Mouse (Mus musculus): ENCODE results near the gene Gm45021.
"Not testable (repeated sequence)": the region's sequence is repeated elsewhere in the genome, so short reads cannot be mapped to it uniquely, and the experiment has no call there.

Gm45021 gene

GRCm38 (mm10) chr6:48620031-48620430, 30.6 kb downstream of the Gm45021 start:
- DNase-seq, result no peak

GRCm38 (mm10) chr6:48622186-48622843, 32.9 kb downstream of the Gm45021 start:
- not testable (repeated sequence) for DNase-seq

- DNase-seq, result no peak
Observed at GRCm38 (mm10) chr6:48623460-48623859, 34.0 kb downstream of the Gm45021 start.

GRCm38 (mm10) chr6:48626464-48626863, 37.1 kb downstream of the Gm45021 start, which contains the start of gene AI854703:
TSS of gene AI854703 (plus strand) at chr6:48626764.
- no peak for DNase-seq

- DNase-seq, result peak; percentile 82
Observed at GRCm38 (mm10) chr6:48626984-48627383, 37.6 kb downstream of the Gm45021 start.

GRCm38 (mm10) chr6:48627511-48627924, 38.1 kb downstream of the Gm45021 start:
- peak; percentile 62 for DNase-seq

GRCm38 (mm10) chr6:48628377-48628776, 39.0 kb downstream of the Gm45021 start:
- DNase-seq, result no peak

- DNase-seq, result peak; percentile 57
Observed at GRCm38 (mm10) chr6:48628808-48629660, 39.6 kb downstream of the Gm45021 start.

GRCm38 (mm10) chr6:48629661-48630034, 40.2 kb downstream of the Gm45021 start:
- DNase-seq, result peak; percentile 65

GRCm38 (mm10) chr6:48630831-48631230, 41.4 kb downstream of the Gm45021 start:
- DNase-seq, result no peak

GRCm38 (mm10) chr6:48635105-48635504, 45.7 kb downstream of the Gm45021 start:
- no peak for DNase-seq

- no peak for DNase-seq
Observed at GRCm38 (mm10) chr6:48636515-48636914, 47.1 kb downstream of the Gm45021 start.

GRCm38 (mm10) chr6:48637811-48638500, 48.5 kb downstream of the Gm45021 start:
- no peak for DNase-seq

GRCm38 (mm10) chr6:48638553-48638952, 49.1 kb downstream of the Gm45021 start:
- no peak for DNase-seq

- DNase-seq, result no peak
Observed at GRCm38 (mm10) chr6:48641391-48641790, 52.0 kb downstream of the Gm45021 start.

GRCm38 (mm10) chr6:48642764-48643292, 53.4 kb downstream of the Gm45021 start:
- DNase-seq, result no peak

GRCm38 (mm10) chr6:48645660-48646308, 56.4 kb downstream of the Gm45021 start:
- peak; percentile 83 for DNase-seq

GRCm38 (mm10) chr6:48646309-48646690, 56.9 kb downstream of the Gm45021 start:
- no peak for DNase-seq

GRCm38 (mm10) chr6:48646995-48647394, 57.6 kb downstream of the Gm45021 start, which contains the start of gene Gimap8:
TSS of gene Gimap8 (plus strand) at chr6:48647234.
- DNase-seq, result peak; percentile 79

GRCm38 (mm10) chr6:48647611-48648010, 58.2 kb downstream of the Gm45021 start:
- DNase-seq, result no peak

GRCm38 (mm10) chr6:48648779-48649178, 59.4 kb downstream of the Gm45021 start:
- no peak for DNase-seq

- no peak for DNase-seq
Observed at GRCm38 (mm10) chr6:48650041-48650440, 60.6 kb downstream of the Gm45021 start.

- DNase-seq, result no peak
Observed at GRCm38 (mm10) chr6:48658721-48659120, 69.3 kb downstream of the Gm45021 start.
